Mouse (Mus musculus): ENCODE results near the gene Mindy3. TPM values are rescaled to one million over a fixed set of nuclear protein-coding genes. Genes with fewer than 3 reads are reported as not detected.
A peak's percentile ranks its signal among the peaks of the same experiment; 100 is the strongest.
"Not testable (repeated sequence)": the region's sequence is repeated elsewhere in the genome, so short reads cannot be mapped to it uniquely, and the experiment has no call there.

Mindy3 gene
- polyA plus RNA-seq (2015; fragmentation: Nextera tagmentation; extraction: Ambion mirVana) = 14.0 and 15.3 TPM in 2 replicates

- ATAC-seq (ENCODE audit: insufficient read depth) = peak; percentile 82
- H3K36me3 ChIP-seq (replicated peaks) = no peaks in the 10 kb centered on the region
- peaks cover 27% of the 10 kb centered on the region for H3K4me1 ChIP-seq (replicated peaks)
- no peaks in the 10 kb centered on the region for H3K9me3 ChIP-seq (replicated peaks)
- H3K4me3 ChIP-seq (replicated peaks) = peak within 1 kb of the TSS; percentile 87
- peak within 1 kb of the TSS; percentile 79 for H3K27ac ChIP-seq (replicated peaks)
- peak within 1 kb of the TSS; percentile 83 for H3K9ac ChIP-seq
- H3K4me2 ChIP-seq = peak within 1 kb of the TSS; percentile 81
- H3K27me3 ChIP-seq = no peaks in the 10 kb centered on the region
- 0% methylated on average over 25 of the region's 25 CpGs for WGBS (ENCODE audit: insufficient replicate concordance)
These were observed at the start of gene Mindy3 for GRCm38 (mm10) chr2:12419262-12419655. Mindy3 (minus strand) TSS chr2:12419470.

- no peaks in the 10 kb centered on the region for H3K27me3 ChIP-seq
- H3K4me2 ChIP-seq = no peak overlapping the region
- H3K4me1 ChIP-seq (replicated peaks) = no peaks in the 10 kb centered on the region
- no peaks in the 10 kb centered on the region for H3K36me3 ChIP-seq (replicated peaks)
- H3K9me3 ChIP-seq (replicated peaks) = no peaks in the 10 kb centered on the region
- no peak overlapping the region for H3K4me3 ChIP-seq (replicated peaks)
- no peak overlapping the region for H3K27ac ChIP-seq (replicated peaks)
- H3K9ac ChIP-seq = no peak overlapping the region
- 80% methylated on average over 1 of the region's 1 CpGs for WGBS (ENCODE audit: insufficient replicate concordance)
- no peak for ATAC-seq (ENCODE audit: insufficient read depth)
These were observed 40.5 kb upstream of the Mindy3 start for GRCm38 (mm10) chr2:12459732-12460131.

GRCm38 (mm10) chr2:12450108-12450507, 30.8 kb upstream of the Mindy3 start:
- Histone ChIP-seq H3K4me2 (no peak overlapping the region), H3K36me3 (replicated peaks) (no peaks in the 10 kb centered on the region), H3K4me1 (replicated peaks) (no peaks in the 10 kb centered on the region), H3K27ac (replicated peaks) (no peak overlapping the region), H3K27me3 (no peaks in the 10 kb centered on the region), H3K9me3 (replicated peaks) (no peaks in the 10 kb centered on the region), H3K4me3 (replicated peaks) (no peak overlapping the region), H3K9ac (no peak overlapping the region)
- ATAC-seq (ENCODE audit: insufficient read depth) = no peak
- 68% methylated on average over 3 of the region's 3 CpGs for WGBS (ENCODE audit: insufficient replicate concordance)

- Histone ChIP-seq H3K9me3 (replicated peaks) (no peaks in the 10 kb centered on the region), H3K27me3 (no peaks in the 10 kb centered on the region), H3K4me1 (replicated peaks) (no peaks in the 10 kb centered on the region), H3K4me3 (replicated peaks) (no peak overlapping the region), H3K27ac (replicated peaks) (no peak overlapping the region), H3K4me2 (no peak overlapping the region), H3K36me3 (replicated peaks) (no peaks in the 10 kb centered on the region), H3K9ac (no peak overlapping the region)
- ATAC-seq (ENCODE audit: insufficient read depth) = no peak
These were observed 20.9 kb upstream of the Mindy3 start for GRCm38 (mm10) chr2:12440120-12440519.

GRCm38 (mm10) chr2:12439543-12439942, 20.3 kb upstream of the Mindy3 start:
- 18% methylated on average over 2 of the region's 2 CpGs for WGBS (ENCODE audit: insufficient replicate concordance)
- Histone ChIP-seq H3K4me2 (no peak overlapping the region), H3K9ac (no peak overlapping the region), H3K4me1 (replicated peaks) (no peaks in the 10 kb centered on the region), H3K27me3 (no peaks in the 10 kb centered on the region), H3K36me3 (replicated peaks) (no peaks in the 10 kb centered on the region), H3K9me3 (replicated peaks) (no peaks in the 10 kb centered on the region), H3K27ac (replicated peaks) (no peak overlapping the region), H3K4me3 (replicated peaks) (no peak overlapping the region)
- ATAC-seq (ENCODE audit: insufficient read depth) = no peak

GRCm38 (mm10) chr2:12438181-12438580, 18.9 kb upstream of the Mindy3 start:
- Histone ChIP-seq H3K9me3 (replicated peaks) (no peaks in the 10 kb centered on the region), H3K36me3 (replicated peaks) (no peaks in the 10 kb centered on the region), H3K4me1 (replicated peaks) (no peaks in the 10 kb centered on the region), H3K9ac (no peak overlapping the region), H3K27ac (replicated peaks) (no peak overlapping the region), H3K4me3 (replicated peaks) (no peak overlapping the region), H3K27me3 (no peaks in the 10 kb centered on the region), H3K4me2 (no peak overlapping the region)
- no peak for ATAC-seq (ENCODE audit: insufficient read depth)
- WGBS (ENCODE audit: insufficient replicate concordance) = 63% methylated on average over 2 of the region's 2 CpGs

GRCm38 (mm10) chr2:12432055-12432454, 12.8 kb upstream of the Mindy3 start:
- H3K27ac ChIP-seq (replicated peaks) = no peak overlapping the region

GRCm38 (mm10) chr2:12424374-12424773, 5.1 kb upstream of the Mindy3 start:
- Histone ChIP-seq H3K4me1 (replicated peaks) (0 out of 2 replicates have a peak, but pooled peaks cover 2% of the 10 kb centered on the region), H3K27ac (replicated peaks) (no peak overlapping the region), H3K4me2 (no peak overlapping the region), H3K9ac (no peak overlapping the region), H3K36me3 (replicated peaks) (no peaks in the 10 kb centered on the region), H3K27me3 (no peaks in the 10 kb centered on the region), H3K9me3 (replicated peaks) (no peaks in the 10 kb centered on the region), H3K4me3 (replicated peaks) (no peak overlapping the region)
- ATAC-seq (ENCODE audit: insufficient read depth) = no peak
- 55% methylated on average over 3 of the region's 3 CpGs for WGBS (ENCODE audit: insufficient replicate concordance)

More at GRCm38 (mm10) chr2:12432055-12432454, 12.8 kb upstream of the Mindy3 start:
- H3K4me1 ChIP-seq (replicated peaks) = no peaks in the 10 kb centered on the region
- WGBS (ENCODE audit: insufficient replicate concordance) = 41% methylated on average over 1 of the region's 1 CpGs
- no peaks in the 10 kb centered on the region for H3K9me3 ChIP-seq (replicated peaks)
- H3K4me2 ChIP-seq = no peak overlapping the region
- no peaks in the 10 kb centered on the region for H3K36me3 ChIP-seq (replicated peaks)
- H3K9ac ChIP-seq = no peak overlapping the region
- ATAC-seq (ENCODE audit: insufficient read depth) = no peak
- no peak overlapping the region for H3K4me3 ChIP-seq (replicated peaks)
- H3K27me3 ChIP-seq = no peaks in the 10 kb centered on the region

GRCm38 (mm10) chr2:12423426-12423825, 4.2 kb upstream of the Mindy3 start:
- H3K36me3 ChIP-seq (replicated peaks); H3K4me3 ChIP-seq (replicated peaks); H3K4me2 ChIP-seq; H3K9ac ChIP-seq; H3K4me1 ChIP-seq (replicated peaks); H3K27me3 ChIP-seq; H3K9me3 ChIP-seq (replicated peaks); H3K27ac ChIP-seq (replicated peaks); ATAC-seq (ENCODE audit: insufficient read depth): not testable (repeated sequence)
- WGBS (ENCODE audit: insufficient replicate concordance) = 54% methylated on average over 6 of the region's 6 CpGs

GRCm38 (mm10) chr2:12418534-12419261, 572 bp downstream of the Mindy3 start:
- H3K4me2 ChIP-seq = peak overlapping the region; percentile 81
- ATAC-seq (ENCODE audit: insufficient read depth) = peak; percentile 58
- H3K4me1 ChIP-seq (replicated peaks) = peaks cover 31% of the 10 kb centered on the region
- peak overlapping the region; percentile 83 for H3K9ac ChIP-seq
- H3K9me3 ChIP-seq (replicated peaks) = no peaks in the 10 kb centered on the region
- no peaks in the 10 kb centered on the region for H3K36me3 ChIP-seq (replicated peaks)
- WGBS (ENCODE audit: insufficient replicate concordance) = under 1% methylated on average over 40 of the region's 40 CpGs
- H3K27me3 ChIP-seq = no peaks in the 10 kb centered on the region
- peak overlapping the region; percentile 87 for H3K4me3 ChIP-seq (replicated peaks)
- H3K27ac ChIP-seq (replicated peaks) = peak overlapping the region; percentile 79

GRCm38 (mm10) chr2:12418121-12418520, 1.1 kb downstream of the Mindy3 start:
- Histone ChIP-seq H3K9me3 (replicated peaks) (no peaks in the 10 kb centered on the region), H3K9ac (peak overlapping the region; percentile 83), H3K4me2 (peak overlapping the region; percentile 81), H3K27me3 (no peaks in the 10 kb centered on the region), H3K4me3 (replicated peaks) (peak overlapping the region; percentile 87), H3K4me1 (replicated peaks) (peaks cover 32% of the 10 kb centered on the region), H3K27ac (replicated peaks) (peak overlapping the region; percentile 79), H3K36me3 (replicated peaks) (no peaks in the 10 kb centered on the region)
- ATAC-seq (ENCODE audit: insufficient read depth) = peak; percentile 59
- 25% methylated on average over 8 of the region's 8 CpGs for WGBS (ENCODE audit: insufficient replicate concordance)

GRCm38 (mm10) chr2:12412309-12412708, 7.0 kb downstream of the Mindy3 start:
- Histone ChIP-seq H3K36me3 (replicated peaks) (no peaks in the 10 kb centered on the region), H3K4me2 (no peak overlapping the region), H3K4me1 (replicated peaks) (peaks cover 39% of the 10 kb centered on the region), H3K27me3 (no peaks in the 10 kb centered on the region), H3K27ac (replicated peaks) (no peak overlapping the region), H3K4me3 (replicated peaks) (no peak overlapping the region), H3K9me3 (replicated peaks) (no peaks in the 10 kb centered on the region), H3K9ac (no peak overlapping the region)
- WGBS (ENCODE audit: insufficient replicate concordance) = 65% methylated on average over 2 of the region's 2 CpGs
- no peak for ATAC-seq (ENCODE audit: insufficient read depth)
